Mouse (Mus musculus) spleen, adult 18-20 months (tissue): ENCODE results near the gene Gfpt1.

Source experiments
- DNase-seq, 2 experiments: peaks; one replicate each; pipeline ENCODE4 v3.0.0; 2022; ENCODE audit warnings: mixed read lengths in 2 of 2

Gfpt1 gene

GRCm38 (mm10) chr6:87101281-87101954, 58.8 kb downstream of the Gfpt1 start:
- peak; percentile 69 to 93 for DNase-seq

- DNase-seq, result peak in 1 of 2 experiments; percentile 12
These were observed 59.3 kb downstream of the Gfpt1 start for GRCm38 (mm10) chr6:87101955-87102353.

- no peak for DNase-seq
These were observed 59.8 kb downstream of the Gfpt1 start for GRCm38 (mm10) chr6:87102421-87102911.

- DNase-seq, result no peak
These were observed 60.7 kb downstream of the Gfpt1 start for GRCm38 (mm10) chr6:87103314-87103713.

GRCm38 (mm10) chr6:87104123-87104796, 61.6 kb downstream of the Gfpt1 start, which contains the start of gene D6Ertd527e:
Gene D6Ertd527e (plus strand): TSS chr6:87104746.
- DNase-seq, result no peak

GRCm38 (mm10) chr6:87111493-87111892, 68.8 kb downstream of the Gfpt1 start:
- no peak for DNase-seq

GRCm38 (mm10) chr6:87112125-87112524, 69.5 kb downstream of the Gfpt1 start:
- no peak for DNase-seq

GRCm38 (mm10) chr6:87115981-87116380, 73.3 kb downstream of the Gfpt1 start:
- DNase-seq, result no peak

- DNase-seq, result no peak
These were observed 74.0 kb downstream of the Gfpt1 start for GRCm38 (mm10) chr6:87116596-87116995.

GRCm38 (mm10) chr6:87119066-87119837, 76.6 kb downstream of the Gfpt1 start:
- peak; percentile 46 to 64 for DNase-seq

- peak in 1 of 2 experiments; percentile 19 for DNase-seq
These were observed 77.3 kb downstream of the Gfpt1 start for GRCm38 (mm10) chr6:87119975-87120374.

- no peak for DNase-seq
These were observed 78.0 kb downstream of the Gfpt1 start for GRCm38 (mm10) chr6:87120661-87121060.

GRCm38 (mm10) chr6:87121961-87122360, 79.3 kb downstream of the Gfpt1 start:
- no peak for DNase-seq

GRCm38 (mm10) chr6:87123406-87123805, 80.8 kb downstream of the Gfpt1 start:
- DNase-seq, result no peak

- DNase-seq, result no peak
These were observed 81.3 kb downstream of the Gfpt1 start for GRCm38 (mm10) chr6:87123973-87124372.

GRCm38 (mm10) chr6:87127049-87127753, 84.6 kb downstream of the Gfpt1 start:
- DNase-seq, result no peak

- no peak for DNase-seq
These were observed 87.2 kb downstream of the Gfpt1 start for GRCm38 (mm10) chr6:87129861-87130260.

- no peak for DNase-seq
These were observed 88.0 kb downstream of the Gfpt1 start for GRCm38 (mm10) chr6:87130628-87131027.

GRCm38 (mm10) chr6:87131078-87131477, 88.4 kb downstream of the Gfpt1 start:
- DNase-seq, result no peak

- no peak for DNase-seq
These were observed 90.9 kb downstream of the Gfpt1 start for GRCm38 (mm10) chr6:87133520-87133919.

- DNase-seq, result no peak
These were observed 91.4 kb downstream of the Gfpt1 start for GRCm38 (mm10) chr6:87133966-87134546.

- no peak for DNase-seq
These were observed 95.8 kb downstream of the Gfpt1 start for GRCm38 (mm10) chr6:87138479-87138878.
